In genomic region chr7:19473875-19474443, GRCm38 (mm10) we compare ENCODE assay signal across 8 mouse cellular contexts. TPM values are rescaled to one million over a fixed set of nuclear protein-coding genes. Genes with fewer than 3 reads are reported as not detected.
DNase-seq lines count a peak whose midpoint lies in the region; ATAC-seq and TF ChIP-seq lines count a peak whose summit lies in the region.

No protein-coding gene starts in this region.

- H3K27ac ChIP-seq in ES-E14 (ENCODE audit: insufficient read depth, low read depth, low read length, poor library complexity, severe bottlenecking): no peak overlapping the region
- no peak overlapping the region for H3K27ac ChIP-seq in hindbrain, embryonic 12.5 days

- peaks cover 82% of the 10 kb centered on the region for H3K27me3 ChIP-seq in hindbrain, embryonic 12.5 days

- peak; percentile 89 for ATAC-seq in hindbrain, embryonic 12.5 days (ENCODE audit: low FRiP score)

- WGBS in hindbrain, embryonic 12.5 days: under 1% methylated on average over 70 of the region's 89 CpGs

- H3K4me1 ChIP-seq in ES-E14 (ENCODE audit: control insufficient read depth in 2 of 2, insufficient read depth in 2 of 2, low read length in 2 of 2, poor library complexity in 1 of 2): peaks cover 0 to 9% of the 10 kb centered on the region in 2 experiments; a peak in 2 of 4 replicates
- H3K4me1 ChIP-seq in hindbrain, embryonic 12.5 days: peaks cover 5% of the 10 kb centered on the region; the same call in 1 of the 2 replicates

- H3K36me3 ChIP-seq in ES-E14 (ENCODE audit: control insufficient read depth, insufficient read depth, low read length, poor library complexity, severe bottlenecking): no peaks in the 10 kb centered on the region
- H3K36me3 ChIP-seq in hindbrain, embryonic 12.5 days: no peaks in the 10 kb centered on the region

- peak; percentile 63 for DNase-seq in ES-E14 (ENCODE audit: low read depth, low spot score)
- peak; percentile 88 to 91 for DNase-seq in cerebellum, postnatal 10 days
- DNase-seq in frontal cortex, postnatal 25 days (ENCODE audit: low spot score in 2 of 2): peak; percentile 54 to 57
- peak; percentile 57 for DNase-seq in left cerebral cortex, adult 11 months (ENCODE audit: low spot score)
- DNase-seq in lung, postnatal 10 days: peak; percentile 86
- DNase-seq in retina, adult 2 months (ENCODE audit: low read depth, low spot score): peak; percentile 50
- DNase-seq in thymus, postnatal 36 days: peak; percentile 30 to 52

- H3K4me2 ChIP-seq in hindbrain, embryonic 12.5 days (replicated peaks): peak overlapping the region; percentile 75

- H3K4me3 ChIP-seq in ES-E14 (ENCODE audit: insufficient read depth in 1 of 2, low read depth in 1 of 2, low read length in 2 of 2, poor library complexity in 1 of 2, severe bottlenecking in 1 of 2): peak overlapping the region; percentile 56 to 72; a peak in 3 of 4 replicates
- H3K4me3 ChIP-seq in hindbrain, embryonic 12.5 days: peak overlapping the region; percentile 48

- no peaks in the 10 kb centered on the region for H3K9me3 ChIP-seq in ES-E14 (ENCODE audit: control insufficient read depth, insufficient read depth, low read depth, low read length)
- H3K9me3 ChIP-seq in hindbrain, embryonic 12.5 days (replicated peaks): no peaks in the 10 kb centered on the region

- peak overlapping the region; percentile 81 for H3K9ac ChIP-seq in ES-E14 (ENCODE audit: insufficient read depth, low read depth, low read length, poor library complexity, severe bottlenecking)
- peak overlapping the region; percentile 71 for H3K9ac ChIP-seq in hindbrain, embryonic 12.5 days

- in situ Hi-C loops in ES-E14 (cut with MboI; ENCODE audit: low sequenced_read_pairs in 2 of 2, unreplicated experiment in 2 of 2): loop anchor here in 1 of 2 experiments (10.0 kb wide), 1 partner anchor 59 kb away; no protein-coding TSS in a partner anchor

TF ChIP-seq in ES-E14, 5 proteins besides CTCF, POLR2A, EP300 and RAD21:
- TF ChIP-seq CHD2 (IDR thresholded peaks at IDR 0.05; ENCODE audit: low read depth, low read length) (no peak), HCFC1 (IDR thresholded peaks at IDR 0.05; ENCODE audit: borderline replicate concordance, insufficient read depth, low read length) (no peak), MAFK (IDR thresholded peaks at IDR 0.05; ENCODE audit: insufficient read depth, low read depth, low read length) (no peak), ZNF384 (IDR thresholded peaks at IDR 0.05; ENCODE audit: low read depth, low read length) (no peak), ZC3H11A (IDR thresholded peaks at IDR 0.05; ENCODE audit: borderline replicate concordance, low read depth, low read length) (no peak)

RNA-seq across cellular contexts. Expression of gene Exoc3l2, which starts 10.8 kb away (rescaled TPM):
- total RNA-seq in ES-E14 (2012; rRNA removed): 0.85 and 2.2 TPM in 2 replicates
- 1.0 and 1.5 TPM in 2 replicates for polyA plus RNA-seq in hindbrain, embryonic 12.5 days (2016; fragmentation: Nextera tagmentation; extraction: Ambion mirVana)

RNA-seq across cellular contexts. Expression of gene Mark4, which starts 15.3 kb away (rescaled TPM):
- 9.9 and 10.3 TPM in 2 replicates for total RNA-seq in ES-E14 (2012; rRNA removed)
- polyA plus RNA-seq in hindbrain, embryonic 12.5 days (2016; fragmentation: Nextera tagmentation; extraction: Ambion mirVana): 20.0 and 21.6 TPM in 2 replicates

RNA-seq across cellular contexts. Expression of gene Bloc1s3, which starts 34.2 kb away (rescaled TPM):
- total RNA-seq in ES-E14 (2012; rRNA removed): 3.1 and 3.4 TPM in 2 replicates
- polyA plus RNA-seq in hindbrain, embryonic 12.5 days (2016; fragmentation: Nextera tagmentation; extraction: Ambion mirVana): 4.6 and 4.8 TPM in 2 replicates

RNA-seq across cellular contexts. Expression of gene Trappc6a, which starts 34.2 kb away (rescaled TPM):
- 33.2 and 56.7 TPM in 2 replicates for total RNA-seq in ES-E14 (2012; rRNA removed)
- 41.7 and 48.1 TPM in 2 replicates for polyA plus RNA-seq in hindbrain, embryonic 12.5 days (2016; fragmentation: Nextera tagmentation; extraction: Ambion mirVana)

RNA-seq across cellular contexts. Expression of gene Nkpd1, which starts 43.7 kb away (rescaled TPM):
- total RNA-seq in ES-E14 (2012; rRNA removed): 0.54 and 0.79 TPM in 2 replicates
- polyA plus RNA-seq in hindbrain, embryonic 12.5 days (2016; fragmentation: Nextera tagmentation; extraction: Ambion mirVana): 0.23 TPM in 1 of 2 replicates, not detected in the other
